25 mouse cellular contexts compared by ENCODE assay signal in the genomic region with DNA sequence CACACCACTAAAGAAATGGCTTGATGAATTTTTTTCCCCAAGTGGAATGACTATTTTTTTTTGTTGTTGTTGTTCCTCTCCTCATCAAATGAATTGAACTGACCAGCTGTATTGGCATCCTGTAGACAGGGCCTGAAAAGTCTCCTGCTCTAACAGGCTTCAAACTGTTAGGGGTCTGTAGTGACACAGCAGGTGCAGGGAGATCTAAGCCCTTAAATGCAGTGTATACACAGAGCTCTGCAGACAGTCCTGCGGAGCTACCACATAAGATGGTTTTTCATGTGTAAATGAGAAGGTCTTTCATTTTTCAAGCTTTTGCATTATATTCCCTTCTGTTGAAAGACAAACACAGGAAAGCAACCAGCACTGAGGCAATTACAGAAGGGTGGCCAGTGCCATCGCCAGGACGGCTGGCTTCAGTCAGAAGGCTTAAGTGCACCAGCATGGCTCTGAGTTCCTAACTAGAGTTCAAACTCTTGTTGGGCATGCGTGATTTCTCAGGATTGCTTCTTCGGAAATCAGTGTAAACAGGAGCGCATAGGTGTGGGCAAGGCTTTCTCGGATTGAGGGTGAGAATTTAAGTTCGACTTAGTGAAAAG. TPM values are rescaled to one million over a fixed set of nuclear protein-coding genes. Genes with fewer than 3 reads are reported as not detected.
DNase-seq lines count a peak whose midpoint lies in the region; ATAC-seq lines count a peak whose summit lies in the region.
"Had no signal": no experiment of that assay in that cellular context is flagged by ENCODE, and none has a peak within 500 bp of the region (broad histone marks: within the 10 kb centered on the region; RNA-seq: fewer than 3 reads in every experiment).

No protein-coding gene starts in this region.

- intact Hi-C loops in heart, postnatal 36 days (cut with DNase I), result no loop called here
- intact Hi-C loops in gastrocnemius, postnatal 14 days (cut with DNase I; ENCODE audit: low total_unique reads), result no loop called here

- DNase-seq in heart, adult 11 months, result peak; percentile 68
- no peak for DNase-seq in heart, postnatal 36 days
- DNase-seq in embryo, embryonic 11 days, result peak; percentile 18
- DNase-seq in midbrain, embryonic 14.5 days, result peak; percentile 53
- no peak for DNase-seq in layer of hippocampus, postnatal 36 days
- no peak for DNase-seq in gastrocnemius, postnatal 14 days
- no peak for DNase-seq in cerebellum, adult 11-12 months
- DNase-seq: cerebellum, postnatal 36 days; kidney, adult 2 months; kidney, postnatal 14 days; lung, postnatal 14 days; thymus, adult 2 months had no signal

- no peak overlapping the region for H3K9ac ChIP-seq in forebrain, embryonic 16.5 days (replicated peaks; ENCODE audit: low read depth, low read length)
- no peak overlapping the region for H3K9ac ChIP-seq in midbrain, embryonic 14.5 days (replicated peaks; ENCODE audit: low read length)
- H3K9ac ChIP-seq: embryonic facial prominence, embryonic 13.5 days; stomach, embryonic 15.5 days had no signal

- no peaks in the 10 kb centered on the region for H3K4me1 ChIP-seq in forebrain, embryonic 16.5 days (replicated peaks; ENCODE audit: control insufficient read depth, insufficient read depth, low read length)
- peaks cover 3% of the 10 kb centered on the region; the same call in 1 of the 2 replicates for H3K4me1 ChIP-seq in midbrain, embryonic 14.5 days (ENCODE audit: control insufficient read depth, insufficient read depth, low read length)
- H3K4me1 ChIP-seq: embryonic facial prominence, embryonic 13.5 days; megakaryocyte, embryonic 14.5 days; stomach, embryonic 15.5 days had no signal

- no peak overlapping the region for H3K4me2 ChIP-seq in forebrain, embryonic 16.5 days (ENCODE audit: low read length)
- no peak overlapping the region for H3K4me2 ChIP-seq in midbrain, embryonic 14.5 days (ENCODE audit: low read length)
- H3K4me2 ChIP-seq: embryonic facial prominence, embryonic 13.5 days; stomach, embryonic 15.5 days had no signal

- no peak overlapping the region for H3K4me3 ChIP-seq in forebrain, embryonic 16.5 days (replicated peaks; ENCODE audit: low read length)
- no peak overlapping the region for H3K4me3 ChIP-seq in midbrain, embryonic 14.5 days (replicated peaks; ENCODE audit: low read depth, low read length)
- H3K4me3 ChIP-seq: embryonic facial prominence, embryonic 13.5 days; megakaryocyte, embryonic 14.5 days; stomach, embryonic 15.5 days had no signal

- no peaks in the 10 kb centered on the region for H3K27me3 ChIP-seq in forebrain, embryonic 16.5 days (replicated peaks; ENCODE audit: control insufficient read depth, insufficient read depth, low read length)
- no peaks in the 10 kb centered on the region for H3K27me3 ChIP-seq in midbrain, embryonic 14.5 days (ENCODE audit: control insufficient read depth, insufficient read depth, low read length)
- H3K27me3 ChIP-seq: embryonic facial prominence, embryonic 13.5 days; megakaryocyte, embryonic 14.5 days; stomach, embryonic 15.5 days had no signal

- no peak overlapping the region for H3K27ac ChIP-seq in forebrain, embryonic 16.5 days (ENCODE audit: low read length)
- H3K27ac ChIP-seq in midbrain, embryonic 14.5 days (replicated peaks; ENCODE audit: low read depth, low read length), result no peak overlapping the region
- H3K27ac ChIP-seq: embryonic facial prominence, embryonic 13.5 days; stomach, embryonic 15.5 days had no signal

- WGBS in forebrain, embryonic 16.5 days, result 15% methylated on average over 8 of the region's 8 CpGs
- 18% methylated on average over 8 of the region's 8 CpGs for WGBS in midbrain, embryonic 14.5 days

- H3K9me3 ChIP-seq in forebrain, embryonic 16.5 days (ENCODE audit: control insufficient read depth, low read length), result no peaks in the 10 kb centered on the region
- no peaks in the 10 kb centered on the region for H3K9me3 ChIP-seq in midbrain, embryonic 14.5 days (ENCODE audit: control insufficient read depth, low read length)
- H3K9me3 ChIP-seq: embryonic facial prominence, embryonic 13.5 days; stomach, embryonic 15.5 days had no signal

- ATAC-seq in forebrain, embryonic 16.5 days, result peak; percentile 92
- ATAC-seq in midbrain, embryonic 14.5 days (ENCODE audit: low FRiP score, low TSS enrichment), result peak; percentile 69; the same call in 1 of the 2 replicates

- H3K36me3 ChIP-seq in forebrain, embryonic 16.5 days (ENCODE audit: control insufficient read depth, insufficient read depth), result no peaks in the 10 kb centered on the region
- H3K36me3 ChIP-seq in midbrain, embryonic 14.5 days (ENCODE audit: control insufficient read depth, insufficient read depth, low read length), result no peaks in the 10 kb centered on the region
- H3K36me3 ChIP-seq: embryonic facial prominence, embryonic 13.5 days; stomach, embryonic 15.5 days had no signal

RNA-seq across cellular contexts. Expression of a gene that starts 35.5 kb away (rescaled TPM):
- not detected for total RNA-seq in heart, postnatal 36 days (2021)
- polyA plus RNA-seq in forebrain, embryonic 16.5 days (2015; fragmentation: Nextera tagmentation; extraction: Ambion mirVana), result not detected in 2 replicates
- polyA plus RNA-seq in midbrain, embryonic 14.5 days (2014; fragmentation: Nextera tagmentation; extraction: Ambion mirVana), result not detected in 2 replicates
- total RNA-seq in layer of hippocampus, postnatal 36 days (2021), result not detected
- total RNA-seq in gastrocnemius, postnatal 14 days (2021), result not detected
- total RNA-seq: adrenal gland, adult 18-20 months; gastrocnemius, adult 18-20 months; heart, adult 8-10 months; left cerebral cortex, postnatal 14 days; MEL had no signal
- polyA plus RNA-seq: embryonic facial prominence, embryonic 13.5 days; heart, embryonic 16.5 days; kidney, adult 2 months; limb, embryonic 14.5 days; liver, embryonic 16.5 days; spleen, adult 2 months; stomach, embryonic 15.5 days; thymus, adult 2 months had no signal

Comparison
In these comparisons a context has a peak if more than half of its experiments do, and no peak if none do; other contexts are left out.
1. DNase-seq: peak in heart, adult 11 months (single experiment), embryo, embryonic 11 days (single experiment) and midbrain, embryonic 14.5 days (single experiment); none in heart, postnatal 36 days (0 of 2), layer of hippocampus, postnatal 36 days (0 of 2), gastrocnemius, postnatal 14 days (single experiment) and cerebellum, adult 11-12 months (single experiment).